Mouse (Mus musculus): ENCODE results near the gene Aggf1. TPM values are rescaled to one million over a fixed set of nuclear protein-coding genes. Genes with fewer than 3 reads are reported as not detected.
"Not testable (repeated sequence)": the region's sequence is repeated elsewhere in the genome, so short reads cannot be mapped to it uniquely, and the experiment has no call there.

The Aggf1 gene
- 36.3 and 36.8 TPM in 2 replicates for polyA plus RNA-seq (2015; fragmentation: Nextera tagmentation; extraction: Ambion mirVana)

GRCm38 (mm10) chr13:95374701-95375553 is at the start of gene Aggf1:
Gene Aggf1, minus strand, starts transcription at chr13:95375352.
- peak; percentile 93 for DNase-seq (ENCODE audit: low spot score)

- DNase-seq (ENCODE audit: low spot score): no peak
These were observed 49.8 kb upstream of the Aggf1 start for GRCm38 (mm10) chr13:95424932-95425331.

GRCm38 (mm10) chr13:95419204-95419749 is 44.1 kb upstream of the Aggf1 start:
- peak; percentile 7 for DNase-seq (ENCODE audit: low spot score)

GRCm38 (mm10) chr13:95418575-95419203 is 43.5 kb upstream of the Aggf1 start:
- DNase-seq (ENCODE audit: low spot score): no peak

GRCm38 (mm10) chr13:95412257-95412656 is 37.1 kb upstream of the Aggf1 start:
- DNase-seq (ENCODE audit: low spot score): no peak

- DNase-seq (ENCODE audit: low spot score): peak; percentile 45
These were observed 18.1 kb upstream of the Aggf1 start for GRCm38 (mm10) chr13:95393242-95393641.

- peak; percentile 83 for DNase-seq (ENCODE audit: low spot score)
These were observed 15.0 kb upstream of the Aggf1 start for GRCm38 (mm10) chr13:95389866-95390865.

- no peak for DNase-seq (ENCODE audit: low spot score)
These were observed 13.1 kb upstream of the Aggf1 start for GRCm38 (mm10) chr13:95388226-95388625.

GRCm38 (mm10) chr13:95382418-95382817 is 7.3 kb upstream of the Aggf1 start:
- DNase-seq (ENCODE audit: low spot score): no peak

- no peak for DNase-seq (ENCODE audit: low spot score)
These were observed 3.5 kb upstream of the Aggf1 start for GRCm38 (mm10) chr13:95378696-95379095.

- DNase-seq (ENCODE audit: low spot score): not testable (repeated sequence)
These were observed 1.6 kb upstream of the Aggf1 start for GRCm38 (mm10) chr13:95376689-95377289.

GRCm38 (mm10) chr13:95375554-95375914 is 382 bp upstream of the Aggf1 start:
- DNase-seq (ENCODE audit: low spot score): no peak

GRCm38 (mm10) chr13:95366356-95366755 is 8.8 kb downstream of the Aggf1 start:
- DNase-seq (ENCODE audit: low spot score): no peak

GRCm38 (mm10) chr13:95363440-95363839 is 11.7 kb downstream of the Aggf1 start:
- DNase-seq (ENCODE audit: low spot score): no peak

GRCm38 (mm10) chr13:95358223-95358622 is 16.9 kb downstream of the Aggf1 start:
- DNase-seq (ENCODE audit: low spot score): no peak

GRCm38 (mm10) chr13:95348476-95348875 is 26.7 kb downstream of the Aggf1 start:
- DNase-seq (ENCODE audit: low spot score): no peak

- DNase-seq (ENCODE audit: low spot score): peak; percentile 66
These were observed 28.0 kb downstream of the Aggf1 start for GRCm38 (mm10) chr13:95347018-95347696.

- no peak for DNase-seq (ENCODE audit: low spot score)
These were observed 29.3 kb downstream of the Aggf1 start for GRCm38 (mm10) chr13:95345869-95346268.

- no peak for DNase-seq (ENCODE audit: low spot score)
These were observed 31.7 kb downstream of the Aggf1 start for GRCm38 (mm10) chr13:95343470-95343869.

- no peak for DNase-seq (ENCODE audit: low spot score)
These were observed 39.0 kb downstream of the Aggf1 start for GRCm38 (mm10) chr13:95336122-95336677.
